Mouse (Mus musculus) testis, adult 2 months (tissue): ENCODE results near the gene Git2. TPM values are rescaled to one million over a fixed set of nuclear protein-coding genes. Genes with fewer than 3 reads are reported as not detected.

Source experiments
- H3K27ac ChIP-seq: fragments of 200-500 bp; 2 replicates; pipeline ENCODE4 v1.5.1; 2012; ENCODE audit warnings: low read depth, low read length; ENCODE audit not compliant: control insufficient read depth, insufficient read depth
- H3K27me3 ChIP-seq: fragments of 200-500 bp; 2 replicates; pipeline ENCODE4 v1.6.1; 2012; ENCODE audit warnings: mild to moderate bottlenecking, low read length, moderate library complexity; ENCODE audit not compliant: control insufficient read depth, insufficient read depth
- H3K36me3 ChIP-seq: fragments of 200-500 bp; 2 replicates; pipeline ENCODE4 v1.6.1; 2012; ENCODE audit warnings: mild to moderate bottlenecking, low read length; ENCODE audit not compliant: control insufficient read depth, insufficient read depth
- H3K4me1 ChIP-seq: fragments of 200-500 bp; 2 replicates; pipeline ENCODE4 v1.6.1; 2012; ENCODE audit warnings: low read length; ENCODE audit not compliant: control insufficient read depth, insufficient read depth
- H3K4me3 ChIP-seq: fragments of 200-500 bp; 2 replicates; pipeline ENCODE4 v1.5.1; 2012; ENCODE audit warnings: low read depth, mild to moderate bottlenecking, low read length, moderate library complexity, mixed read lengths; ENCODE audit not compliant: control insufficient read depth
- CTCF ChIP-seq: fragments of 200-500 bp; IDR thresholded peaks from 2 replicates; pipeline ENCODE4 v1.5.1; 2012; ENCODE audit warnings: low read depth, mild to moderate bottlenecking, inconsistent platforms, low read length, moderate library complexity; ENCODE audit not compliant: control insufficient read depth, insufficient read depth, insufficient replicate concordance
- POLR2A ChIP-seq: fragments of 200-500 bp; IDR thresholded peaks from 2 replicates; pipeline ENCODE4 v1.6.1; 2012; ENCODE audit warnings: low read depth, mild to moderate bottlenecking, inconsistent platforms, low read length, moderate library complexity; ENCODE audit not compliant: control insufficient read depth
- polyA plus RNA-seq: library from polyadenylated mRNA; depleted of rRNA; stranded (reverse); fragments of >200 nt; gene quantifications from 2 replicates; pipeline ENCODE4 v1.2.3, GENCODE M21; 2012

Gene Git2
- polyA plus RNA-seq, 1 experiment, result 16.1 TPM

DNA sequence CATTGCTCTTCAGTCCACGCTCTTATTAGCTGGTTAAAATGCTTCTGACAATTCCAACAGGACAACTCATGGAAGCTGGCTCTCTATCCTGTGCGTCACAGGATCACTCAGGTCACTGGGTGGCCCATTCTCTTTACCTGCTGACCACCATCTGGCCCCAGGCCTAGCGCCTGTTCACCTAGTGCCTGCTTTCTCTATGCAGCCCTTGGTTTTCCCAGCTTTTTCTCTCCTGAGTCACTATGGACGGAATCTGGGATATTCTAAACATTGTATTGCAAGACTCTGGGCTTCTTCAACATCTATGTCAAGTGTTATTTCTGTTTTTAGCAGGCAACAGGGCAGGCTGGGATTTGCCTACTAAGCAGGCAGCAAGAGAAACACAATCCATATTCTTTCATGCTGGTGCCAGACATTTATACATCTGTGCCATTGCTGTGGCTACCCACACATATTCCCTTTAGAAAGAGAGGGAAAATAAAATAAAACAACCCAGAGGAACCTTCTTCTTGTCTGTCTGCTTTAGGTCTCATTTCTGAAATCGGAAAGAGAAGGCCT is 15.7 kb downstream of the Git2 start:
- TF ChIP-seq CTCF (no peak), POLR2A (no peak)
- no peak overlapping the region for H3K27ac ChIP-seq
- H3K36me3 ChIP-seq, result peaks cover 2% of the 10 kb centered on the region
- no peaks in the 10 kb centered on the region for H3K27me3 ChIP-seq
- no peaks in the 10 kb centered on the region for H3K4me1 ChIP-seq
- no peak overlapping the region for H3K4me3 ChIP-seq

DNA sequence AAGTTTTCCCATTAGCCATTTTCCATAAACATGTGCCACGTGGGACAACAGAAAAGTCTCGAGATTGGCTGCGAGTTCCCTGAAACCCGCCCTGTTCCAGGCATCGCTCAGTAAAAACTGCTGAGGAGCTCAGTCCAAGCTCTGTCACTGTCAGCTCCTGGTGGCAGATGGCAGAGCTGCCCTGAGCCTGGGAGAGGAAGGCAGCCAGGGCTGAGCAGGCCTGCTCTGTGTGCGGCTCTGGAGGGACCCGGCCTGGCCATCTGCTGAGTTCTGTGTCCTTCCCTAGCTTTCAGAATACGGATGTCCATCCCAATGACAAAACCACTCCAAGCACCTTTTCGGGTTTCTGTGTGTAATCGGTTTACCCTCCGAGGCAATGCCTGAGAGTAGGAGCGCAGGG is 21.9 kb downstream of the Git2 start:
- no peak for TF ChIP-seq POLR2A
- TF ChIP-seq CTCF, result no peak
- H3K4me3 ChIP-seq, result no peak overlapping the region
- H3K27ac ChIP-seq, result no peak overlapping the region
- no peaks in the 10 kb centered on the region for H3K27me3 ChIP-seq
- H3K4me1 ChIP-seq, result no peaks in the 10 kb centered on the region
- H3K36me3 ChIP-seq, result no peaks in the 10 kb centered on the region; the same call in 1 of the 2 replicates

DNA sequence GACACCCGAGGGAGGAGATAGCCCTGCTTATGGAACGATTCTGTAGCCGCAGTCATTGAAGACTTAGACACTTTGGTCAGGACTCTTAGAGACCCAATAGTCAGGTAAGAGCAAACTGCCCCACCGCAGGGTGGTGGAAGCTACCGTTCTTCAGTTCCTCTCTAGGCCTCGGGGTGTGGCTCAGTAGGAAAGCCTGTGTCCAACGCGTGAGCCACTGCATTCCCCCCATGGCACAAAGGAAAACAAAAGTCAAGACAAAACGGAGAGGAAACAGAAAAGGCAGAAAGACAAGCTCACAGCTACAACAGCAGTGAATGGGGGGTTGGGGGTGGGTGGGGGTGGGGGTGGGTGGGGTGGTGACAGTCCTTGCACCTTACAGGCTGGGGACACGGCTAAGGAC is 22.9 kb downstream of the Git2 start:
- Histone ChIP-seq H3K4me3 (no peak overlapping the region), H3K4me1 (no peaks in the 10 kb centered on the region), H3K36me3 (peaks cover 3% of the 10 kb centered on the region; the same call in 1 of the 2 replicates), H3K27ac (no peak overlapping the region), H3K27me3 (no peaks in the 10 kb centered on the region)
- TF ChIP-seq POLR2A (no peak), CTCF (no peak)

DNA sequence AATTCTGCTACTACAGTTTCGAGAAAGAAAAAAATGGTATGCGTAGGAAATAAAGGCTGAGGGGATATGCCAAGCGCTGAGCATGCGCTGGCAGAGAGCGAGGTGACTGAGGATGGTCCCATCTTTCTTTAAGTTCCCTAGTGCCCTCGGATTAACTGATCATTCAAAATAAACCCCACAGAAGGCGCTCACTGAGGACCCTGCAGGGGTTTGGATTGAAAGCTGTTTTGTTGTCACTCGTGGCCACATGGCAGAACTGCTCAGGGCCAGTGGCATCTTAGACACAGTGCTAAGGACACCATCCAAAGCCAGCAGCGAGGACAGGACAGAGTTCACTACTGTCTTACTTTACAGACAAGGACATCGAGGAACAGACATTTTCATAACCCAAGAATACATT is 25.0 kb downstream of the Git2 start:
- TF ChIP-seq POLR2A (no peak), CTCF (no peak)
- peaks cover 3% of the 10 kb centered on the region; the same call in 1 of the 2 replicates for H3K36me3 ChIP-seq
- H3K4me1 ChIP-seq, result no peaks in the 10 kb centered on the region
- no peak overlapping the region for H3K4me3 ChIP-seq
- no peak overlapping the region for H3K27ac ChIP-seq
- no peaks in the 10 kb centered on the region for H3K27me3 ChIP-seq

DNA sequence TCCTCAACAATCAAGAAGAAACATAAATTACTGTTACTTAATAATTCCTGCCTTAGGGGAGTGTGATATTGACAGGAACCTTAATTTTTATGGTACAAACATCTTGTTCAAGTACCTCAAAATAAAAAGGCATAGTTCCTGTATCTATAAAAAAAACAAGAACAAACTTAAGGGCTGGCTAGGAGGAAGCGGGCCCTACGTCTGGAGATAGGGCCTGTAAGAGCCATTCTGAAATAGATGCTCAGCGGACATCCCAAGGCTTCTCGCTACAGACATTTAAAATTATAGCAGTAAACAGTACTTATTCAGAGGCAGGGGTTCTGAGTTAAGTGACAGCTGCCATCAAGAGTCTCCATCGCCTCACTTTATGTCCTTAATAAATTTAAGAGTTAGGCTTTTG is 27.8 kb downstream of the Git2 start:
- H3K27ac ChIP-seq, result no peak overlapping the region
- H3K4me3 ChIP-seq, result no peak overlapping the region
- no peaks in the 10 kb centered on the region for H3K4me1 ChIP-seq
- no peaks in the 10 kb centered on the region for H3K27me3 ChIP-seq
- TF ChIP-seq CTCF (no peak), POLR2A (no peak)
- peaks cover 5% of the 10 kb centered on the region for H3K36me3 ChIP-seq

DNA sequence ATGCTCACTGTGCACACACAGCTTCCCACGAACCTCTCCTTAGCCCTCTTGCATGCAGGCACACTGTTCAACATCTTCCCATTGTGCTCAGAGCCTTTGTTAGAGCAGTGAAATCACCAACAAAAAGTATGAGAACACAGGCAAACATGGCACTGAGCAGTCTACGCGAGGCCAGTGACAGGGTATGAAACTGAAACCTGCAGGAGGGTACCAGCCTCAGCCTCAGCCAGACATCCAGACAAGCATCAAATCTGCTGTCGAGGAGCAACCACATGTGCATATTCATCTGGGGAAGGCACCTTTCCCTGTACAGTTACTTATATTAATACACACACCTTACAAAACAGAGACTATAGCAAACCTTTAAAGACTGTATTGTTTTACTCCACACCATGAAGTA is 28.4 kb downstream of the Git2 start:
- TF ChIP-seq CTCF (no peak), POLR2A (no peak)
- Histone ChIP-seq H3K4me1 (no peaks in the 10 kb centered on the region), H3K36me3 (peaks cover 5% of the 10 kb centered on the region), H3K4me3 (no peak overlapping the region), H3K27ac (no peak overlapping the region), H3K27me3 (no peaks in the 10 kb centered on the region)

DNA sequence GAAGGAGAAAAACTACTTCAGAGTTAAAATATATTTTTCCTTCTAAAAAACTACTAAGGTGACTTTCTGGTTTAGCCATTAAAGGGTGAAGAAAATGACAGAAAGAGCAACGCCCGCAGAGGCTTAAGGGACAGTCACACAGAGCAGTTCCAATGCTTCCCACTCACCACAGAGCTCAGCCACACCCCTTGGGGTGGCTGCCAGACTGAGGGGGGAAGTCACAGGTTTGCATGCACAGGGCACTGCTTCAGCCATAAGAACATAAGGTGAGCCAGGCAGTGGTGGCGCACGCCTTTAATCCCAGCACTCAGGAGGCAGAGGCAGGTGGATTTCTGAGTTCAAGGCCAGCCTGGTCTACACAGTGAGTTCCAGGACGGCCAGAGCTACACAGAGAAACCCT is 29.7 kb downstream of the Git2 start:
- H3K27me3 ChIP-seq, result no peaks in the 10 kb centered on the region
- no peak for TF ChIP-seq POLR2A
- TF ChIP-seq CTCF, result no peak
- no peak overlapping the region for H3K4me3 ChIP-seq
- H3K36me3 ChIP-seq, result peaks cover 5% of the 10 kb centered on the region
- H3K4me1 ChIP-seq, result no peaks in the 10 kb centered on the region
- H3K27ac ChIP-seq, result no peak overlapping the region

DNA sequence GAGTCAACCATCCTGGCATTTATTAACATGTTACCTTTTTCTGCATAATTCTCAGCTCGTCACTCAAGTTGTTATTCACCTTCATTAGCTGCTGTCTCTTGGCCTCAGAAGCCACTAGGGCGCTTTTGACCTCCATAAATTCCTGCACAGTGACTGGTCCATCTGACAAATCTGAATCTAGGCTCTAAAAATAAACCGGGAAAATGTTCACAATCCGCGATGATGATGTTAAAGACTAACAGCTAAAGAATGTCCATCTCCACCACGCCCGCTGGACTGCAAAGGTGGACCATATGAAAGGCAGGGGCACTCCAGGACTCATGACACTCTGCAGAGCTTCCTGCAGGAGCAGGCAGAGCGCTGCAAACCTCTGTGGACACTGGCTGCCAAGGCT is 31.6 kb downstream of the Git2 start:
- Histone ChIP-seq H3K27me3 (no peaks in the 10 kb centered on the region), H3K27ac (no peak overlapping the region), H3K4me3 (no peak overlapping the region), H3K36me3 (peaks cover 5% of the 10 kb centered on the region), H3K4me1 (no peaks in the 10 kb centered on the region)
- TF ChIP-seq POLR2A, result no peak
